Mouse (Mus musculus): Measurements from ENCODE around the gene St14. TPM values are rescaled to one million over a fixed set of nuclear protein-coding genes. Genes with fewer than 3 reads are reported as not detected.
"Not testable (repeated sequence)": the region's sequence is repeated elsewhere in the genome, so short reads cannot be mapped to it uniquely, and the experiment has no call there.

The St14 gene
- total RNA-seq, 2 experiments from 2014 or later: 0.67 to 0.93 TPM

DNA sequence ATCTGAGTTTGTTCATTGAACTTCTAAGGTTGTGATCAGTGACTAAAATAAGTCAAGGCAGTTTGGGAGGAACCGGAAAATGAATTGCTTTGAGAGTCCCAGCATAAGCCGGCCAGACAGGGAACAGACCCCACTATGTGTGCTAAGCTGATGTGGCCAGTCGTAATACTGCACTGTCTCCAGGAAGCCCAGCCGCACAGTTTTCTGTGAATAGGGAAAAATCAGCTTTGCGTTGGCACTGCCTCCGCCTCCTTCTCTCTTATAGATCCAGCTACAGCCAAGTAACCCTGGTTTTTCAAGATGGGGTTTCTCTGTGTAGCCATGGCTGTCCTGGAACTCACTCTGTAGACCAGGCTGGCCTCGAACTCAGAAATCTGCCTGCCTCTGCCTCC is 44.9 kb downstream of the St14 start:
- no peak for DNase-seq (ENCODE audit: low spot score in 2 of 2)

GRCm38 (mm10) chr9:31086085-31086753 is 45.4 kb downstream of the St14 start:
- peak; percentile 69 to 78 for DNase-seq (ENCODE audit: low spot score in 2 of 2)

DNA sequence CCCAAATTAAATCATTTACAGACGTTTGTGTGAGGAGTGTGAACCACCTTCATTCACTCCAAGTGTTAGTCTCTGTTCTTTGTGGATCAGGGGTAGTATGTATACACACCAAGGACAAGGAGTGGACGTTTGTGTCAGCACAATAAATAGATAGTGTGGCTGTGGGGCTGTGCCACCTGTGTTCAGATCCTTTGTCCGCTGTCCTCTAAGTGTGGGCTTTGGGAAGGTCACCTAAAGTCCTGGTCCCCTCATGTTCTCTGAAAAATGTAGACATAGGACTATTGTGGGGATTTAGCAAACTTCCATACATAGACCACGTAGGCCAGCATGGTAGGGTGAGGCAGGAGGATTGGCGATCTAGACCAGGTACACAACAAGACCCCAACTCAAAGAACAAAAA is 46.1 kb downstream of the St14 start:
- DNase-seq (ENCODE audit: low spot score in 2 of 2): no peak

- no peak for DNase-seq (ENCODE audit: low spot score in 2 of 2)
These were observed 48.9 kb downstream of the St14 start for GRCm38 (mm10) chr9:31082771-31083170.

- DNase-seq (ENCODE audit: low spot score in 2 of 2): peak; percentile 68 to 80
These were observed 49.5 kb downstream of the St14 start for GRCm38 (mm10) chr9:31082054-31082666.

- DNase-seq (ENCODE audit: low spot score in 2 of 2): no peak
These were observed 50.9 kb downstream of the St14 start for GRCm38 (mm10) chr9:31080726-31081125.

DNA sequence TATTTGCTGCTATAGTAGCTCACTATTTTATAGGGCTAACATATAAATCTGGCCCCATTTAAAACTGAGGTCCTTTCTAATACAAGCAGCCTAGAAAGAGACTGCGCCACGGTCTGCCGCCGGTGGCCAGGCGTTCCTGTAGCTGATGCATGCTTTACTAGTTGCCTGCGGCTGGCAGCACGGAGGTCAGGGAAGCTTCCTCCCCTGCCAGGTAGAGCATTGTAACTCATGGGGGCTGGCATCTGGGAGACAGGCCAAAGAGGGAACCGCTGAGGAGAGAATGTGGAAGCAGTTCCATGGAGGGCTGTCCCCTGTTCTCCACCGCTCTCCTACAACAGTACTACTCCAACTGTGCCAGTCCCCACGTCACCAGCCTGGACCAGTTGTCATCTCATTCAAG is 56.8 kb downstream of the St14 start:
- no peak for DNase-seq (ENCODE audit: low spot score in 2 of 2)

GRCm38 (mm10) chr9:31073797-31074196 is 57.9 kb downstream of the St14 start:
- DNase-seq (ENCODE audit: low spot score in 2 of 2): no peak

DNA sequence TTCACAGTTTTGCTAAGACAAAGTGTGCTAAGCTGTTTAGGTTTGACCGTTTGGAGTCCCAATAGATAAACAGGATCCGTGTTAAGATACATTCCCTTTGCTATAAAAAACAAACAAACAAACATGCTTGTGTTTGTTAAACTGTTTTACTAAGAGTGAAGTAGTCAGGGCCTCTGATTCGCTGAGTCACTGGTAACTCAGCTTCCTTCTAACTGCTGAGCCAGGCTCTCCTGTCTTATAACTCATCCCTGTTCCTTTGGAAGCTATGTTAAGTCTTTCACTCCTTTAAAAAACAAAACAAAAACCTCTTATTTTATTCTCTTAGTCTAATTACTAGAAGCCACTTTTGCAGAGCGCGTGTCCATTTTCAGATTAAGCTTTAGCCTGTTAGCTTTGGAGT is 59.4 kb downstream of the St14 start:
- DNase-seq (ENCODE audit: low spot score in 2 of 2): no peak

DNA sequence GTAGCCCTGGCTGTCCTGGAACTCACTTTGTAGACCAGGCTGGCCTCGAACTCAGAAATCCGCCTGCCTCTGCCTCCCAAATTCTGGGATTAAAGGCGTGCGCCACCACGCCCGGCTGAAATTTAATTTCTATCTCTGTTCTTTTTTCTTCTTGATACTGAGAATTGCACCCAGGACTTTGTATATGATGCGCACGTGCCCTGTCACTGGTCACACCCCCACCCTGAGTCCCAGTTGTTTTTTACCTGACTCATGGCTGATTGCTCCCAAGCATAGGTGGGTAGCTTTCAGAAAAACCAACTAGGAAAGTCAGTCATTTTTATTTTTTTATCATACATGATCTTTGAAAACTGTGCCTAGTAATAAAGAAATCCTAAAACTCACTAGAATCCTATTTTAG is 60.9 kb downstream of the St14 start:
- DNase-seq (ENCODE audit: low spot score in 2 of 2): no peak

GRCm38 (mm10) chr9:31058723-31059122 is 72.9 kb downstream of the St14 start:
- no peak for DNase-seq (ENCODE audit: low spot score in 2 of 2)

DNA sequence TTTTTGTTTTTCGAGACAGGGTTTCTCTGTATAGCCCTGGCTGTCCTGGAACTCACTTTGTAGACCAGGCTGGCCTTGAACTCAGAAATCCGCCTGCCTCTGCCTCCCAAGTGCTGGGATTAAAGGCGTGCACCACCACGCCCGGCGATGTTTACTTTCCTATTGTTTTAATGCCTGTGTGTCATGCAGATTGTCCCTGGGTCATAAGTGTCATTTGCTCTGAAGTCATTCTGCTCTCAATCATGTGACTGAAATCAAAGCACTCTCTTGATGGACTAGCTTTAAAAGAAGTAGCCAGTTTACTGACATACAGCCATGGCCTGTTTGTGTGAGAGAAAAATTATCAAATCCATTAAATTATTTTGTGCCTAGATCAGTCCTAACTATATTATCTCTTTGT is 80.1 kb downstream of the St14 start:
- not testable (repeated sequence) for DNase-seq (ENCODE audit: low spot score in 2 of 2)

- DNase-seq (ENCODE audit: low spot score in 2 of 2): no peak
These were observed 81.4 kb downstream of the St14 start for GRCm38 (mm10) chr9:31050208-31050607.

Other genes with a start within 250 kb of the St14 start
- gene Adamts15, start 209.4 kb downstream of the St14 start, total RNA-seq (2021): 1 to 10 TPM; 6.2 to 9.9 TPM
- 1 to 10 TPM; 5.8 to 8.0 TPM for gene Adamts8, start 189.3 kb downstream of the St14 start, total RNA-seq (2021)
- gene Zbtb44, start 101.2 kb downstream of the St14 start, total RNA-seq (2021): 10 to 100 TPM; 32.5 to 35.2 TPM
- 100 to 1,000 TPM; 441 to 464 TPM for gene Aplp2, start 80.0 kb upstream of the St14 start, total RNA-seq (2021)
- 10 to 100 TPM; 16.8 to 17.2 TPM for gene Prdm10, start 148.7 kb upstream of the St14 start, total RNA-seq (2021)